Mouse (Mus musculus): ENCODE data around the gene Daam2. TPM values are rescaled to one million over a fixed set of nuclear protein-coding genes. Genes with fewer than 3 reads are reported as not detected.
A peak's percentile ranks its signal among the peaks of the same experiment; 100 is the strongest.
"Not testable (repeated sequence)": the region's sequence is repeated elsewhere in the genome, so short reads cannot be mapped to it uniquely, and the experiment has no call there.

The Daam2 gene
- polyA plus RNA-seq, 1 experiment from 2014 or later, result 2.0 TPM

- no peaks in the 10 kb centered on the region for H3K27me3 ChIP-seq
- no peak overlapping the region for H3K4me3 ChIP-seq
- no peaks in the 10 kb centered on the region for H3K36me3 ChIP-seq
- WGBS, result 54% methylated on average over 8 of the region's 8 CpGs
- no peaks in the 10 kb centered on the region for H3K4me1 ChIP-seq
- H3K27ac ChIP-seq (replicated peaks), result no peak overlapping the region
- H3K9ac ChIP-seq (replicated peaks), result no peak overlapping the region
- H3K9me3 ChIP-seq, result no peaks in the 10 kb centered on the region
- peak; percentile 51 for ATAC-seq (replicated peaks)
- no peak overlapping the region for H3K4me2 ChIP-seq (replicated peaks)
Measured at GRCm38 (mm10) chr17:49472626-49473025, 91.5 kb downstream of the Daam2 start.

- H3K4me2 ChIP-seq (replicated peaks), result no peak overlapping the region
- no peak overlapping the region for H3K4me3 ChIP-seq
- H3K9me3 ChIP-seq, result no peaks in the 10 kb centered on the region
- H3K9ac ChIP-seq (replicated peaks), result no peak overlapping the region
- H3K27ac ChIP-seq (replicated peaks), result no peak overlapping the region
- 34% methylated on average over 4 of the region's 4 CpGs for WGBS
- H3K27me3 ChIP-seq, result no peaks in the 10 kb centered on the region
- H3K36me3 ChIP-seq, result no peaks in the 10 kb centered on the region
- H3K4me1 ChIP-seq, result no peaks in the 10 kb centered on the region
- peak; percentile 32; the same call in 1 of the 2 replicates for ATAC-seq (replicated peaks)
Measured at GRCm38 (mm10) chr17:49468223-49468622, 95.9 kb downstream of the Daam2 start.

GRCm38 (mm10) chr17:49464884-49465283 lies 99.3 kb downstream of the Daam2 start:
- Histone ChIP-seq H3K9me3 (no peaks in the 10 kb centered on the region), H3K4me3 (no peak overlapping the region), H3K27me3 (no peaks in the 10 kb centered on the region), H3K27ac (replicated peaks) (no peak overlapping the region), H3K36me3 (no peaks in the 10 kb centered on the region), H3K9ac (replicated peaks) (no peak overlapping the region), H3K4me2 (replicated peaks) (no peak overlapping the region), H3K4me1 (no peaks in the 10 kb centered on the region)
- 75% methylated on average over 3 of the region's 3 CpGs for WGBS
- ATAC-seq (replicated peaks), result no peak

- Histone ChIP-seq H3K27ac (replicated peaks) (no peak overlapping the region), H3K9ac (replicated peaks) (no peak overlapping the region), H3K4me3 (no peak overlapping the region), H3K4me2 (replicated peaks) (no peak overlapping the region), H3K9me3 (no peaks in the 10 kb centered on the region), H3K27me3 (no peaks in the 10 kb centered on the region), H3K36me3 (peaks cover 6% of the 10 kb centered on the region; the same call in 1 of the 2 replicates), H3K4me1 (no peaks in the 10 kb centered on the region)
- ATAC-seq (replicated peaks), result no peak
- 96% methylated on average over 18 of the region's 18 CpGs for WGBS
Measured at GRCm38 (mm10) chr17:49458386-49458785, 105.8 kb downstream of the Daam2 start.

- no peak for ATAC-seq (replicated peaks)
- 95% methylated on average over 3 of the region's 3 CpGs for WGBS
- H3K27ac ChIP-seq (replicated peaks), result no peak overlapping the region
- H3K4me1 ChIP-seq, result no peaks in the 10 kb centered on the region
- H3K27me3 ChIP-seq, result no peaks in the 10 kb centered on the region
- no peak overlapping the region for H3K4me2 ChIP-seq (replicated peaks)
- no peak overlapping the region for H3K9ac ChIP-seq (replicated peaks)
- peaks cover 6% of the 10 kb centered on the region; the same call in 1 of the 2 replicates for H3K36me3 ChIP-seq
- no peaks in the 10 kb centered on the region for H3K9me3 ChIP-seq
- H3K4me3 ChIP-seq, result no peak overlapping the region
Measured at GRCm38 (mm10) chr17:49457833-49458232, 106.3 kb downstream of the Daam2 start.

GRCm38 (mm10) chr17:49456334-49456733 lies 107.8 kb downstream of the Daam2 start:
- H3K36me3 ChIP-seq, result peaks cover 6% of the 10 kb centered on the region; the same call in 1 of the 2 replicates
- H3K9me3 ChIP-seq, result no peaks in the 10 kb centered on the region
- ATAC-seq (replicated peaks), result no peak
- no peak overlapping the region for H3K4me3 ChIP-seq
- no peaks in the 10 kb centered on the region for H3K4me1 ChIP-seq
- no peaks in the 10 kb centered on the region for H3K27me3 ChIP-seq
- H3K4me2 ChIP-seq (replicated peaks), result no peak overlapping the region
- H3K27ac ChIP-seq (replicated peaks), result no peak overlapping the region
- H3K9ac ChIP-seq (replicated peaks), result no peak overlapping the region
- 84% methylated on average over 4 of the region's 4 CpGs for WGBS

GRCm38 (mm10) chr17:49450922-49451321 lies 113.2 kb downstream of the Daam2 start:
- ATAC-seq (replicated peaks), result no peak
- no peaks in the 10 kb centered on the region for H3K4me1 ChIP-seq
- H3K27me3 ChIP-seq, result no peaks in the 10 kb centered on the region
- H3K9me3 ChIP-seq, result no peaks in the 10 kb centered on the region
- H3K4me3 ChIP-seq, result no peak overlapping the region
- no peak overlapping the region for H3K4me2 ChIP-seq (replicated peaks)
- H3K9ac ChIP-seq (replicated peaks), result no peak overlapping the region
- no peak overlapping the region for H3K27ac ChIP-seq (replicated peaks)
- peaks cover 6% of the 10 kb centered on the region; the same call in 1 of the 2 replicates for H3K36me3 ChIP-seq
- 93% methylated on average over 6 of the region's 6 CpGs for WGBS

- H3K9me3 ChIP-seq, result no peaks in the 10 kb centered on the region
- no peaks in the 10 kb centered on the region for H3K4me1 ChIP-seq
- H3K36me3 ChIP-seq, result no peaks in the 10 kb centered on the region
- WGBS, result 84% methylated on average over 8 of the region's 8 CpGs
- ATAC-seq (replicated peaks), result no peak
- no peaks in the 10 kb centered on the region for H3K27me3 ChIP-seq
- H3K9ac ChIP-seq (replicated peaks), result no peak overlapping the region
- 0 out of 2 replicates have a peak overlapping the region, but pooled peaks have one; percentile 36 for H3K27ac ChIP-seq (replicated peaks)
- no peak overlapping the region for H3K4me3 ChIP-seq
- H3K4me2 ChIP-seq (replicated peaks), result no peak overlapping the region
Measured at GRCm38 (mm10) chr17:49449230-49449608, 114.9 kb downstream of the Daam2 start.

GRCm38 (mm10) chr17:49448570-49449229 lies 115.4 kb downstream of the Daam2 start:
- Histone ChIP-seq H3K4me3 (no peak overlapping the region), H3K9me3 (no peaks in the 10 kb centered on the region), H3K27ac (replicated peaks) (peak overlapping the region; percentile 36; the same call in 1 of the 2 replicates), H3K9ac (replicated peaks) (no peak overlapping the region), H3K4me1 (no peaks in the 10 kb centered on the region), H3K36me3 (no peaks in the 10 kb centered on the region), H3K27me3 (no peaks in the 10 kb centered on the region), H3K4me2 (replicated peaks) (no peak overlapping the region)
- WGBS, result 65% methylated on average over 9 of the region's 9 CpGs
- ATAC-seq (replicated peaks), result peak; percentile 61; the same call in 1 of the 2 replicates

- not testable (repeated sequence) for H3K9me3 ChIP-seq; H3K4me3 ChIP-seq; H3K27me3 ChIP-seq; H3K4me1 ChIP-seq; H3K27ac ChIP-seq (replicated peaks); H3K9ac ChIP-seq (replicated peaks); ATAC-seq (replicated peaks); H3K36me3 ChIP-seq; H3K4me2 ChIP-seq (replicated peaks)
- 80% methylated on average over 3 of the region's 3 CpGs for WGBS
Measured at GRCm38 (mm10) chr17:49442841-49443240, 121.3 kb downstream of the Daam2 start.

GRCm38 (mm10) chr17:49440331-49441130 lies 123.6 kb downstream of the Daam2 start:
- no peak overlapping the region for H3K27ac ChIP-seq (replicated peaks)
- 89% methylated on average over 14 of the region's 14 CpGs for WGBS
- H3K36me3 ChIP-seq, result peaks cover 4% of the 10 kb centered on the region
- H3K27me3 ChIP-seq, result no peaks in the 10 kb centered on the region
- H3K4me3 ChIP-seq, result no peak overlapping the region
- no peaks in the 10 kb centered on the region for H3K4me1 ChIP-seq
- H3K9me3 ChIP-seq, result no peaks in the 10 kb centered on the region
- ATAC-seq (replicated peaks), result no peak
- no peak overlapping the region for H3K4me2 ChIP-seq (replicated peaks)
- no peak overlapping the region for H3K9ac ChIP-seq (replicated peaks)

GRCm38 (mm10) chr17:49439706-49440105 lies 124.4 kb downstream of the Daam2 start:
- Histone ChIP-seq H3K27ac (replicated peaks) (no peak overlapping the region), H3K4me1 (no peaks in the 10 kb centered on the region), H3K27me3 (no peaks in the 10 kb centered on the region), H3K9ac (replicated peaks) (no peak overlapping the region), H3K9me3 (no peaks in the 10 kb centered on the region), H3K4me3 (no peak overlapping the region), H3K4me2 (replicated peaks) (no peak overlapping the region), H3K36me3 (peaks cover 10% of the 10 kb centered on the region)
- 91% methylated on average over 4 of the region's 4 CpGs for WGBS
- ATAC-seq (replicated peaks), result no peak

Data from forebrain, embryonic 15.5 days (tissue).